Mouse (Mus musculus) lung, postnatal 4 days (tissue): ENCODE results near the gene Yeats2.
"Not testable (repeated sequence)": the region's sequence is repeated elsewhere in the genome, so short reads cannot be mapped to it uniquely, and the experiment has no call there.

ENCODE experiments used
- DNase-seq, 2 experiments: peaks; one replicate each; pipeline ENCODE4 v3.0.0; 2021

The Yeats2 gene

GRCm38 (mm10) chr16:20140772-20141531 lies at the start of gene Yeats2:
Yeats2 (plus strand) TSS chr16:20141063.
- peak; percentile 87 to 89 for DNase-seq

GRCm38 (mm10) chr16:20095966-20096365 lies 44.9 kb upstream of the Yeats2 start:
- DNase-seq, result peak in 1 of 2 experiments; percentile 27

DNA sequence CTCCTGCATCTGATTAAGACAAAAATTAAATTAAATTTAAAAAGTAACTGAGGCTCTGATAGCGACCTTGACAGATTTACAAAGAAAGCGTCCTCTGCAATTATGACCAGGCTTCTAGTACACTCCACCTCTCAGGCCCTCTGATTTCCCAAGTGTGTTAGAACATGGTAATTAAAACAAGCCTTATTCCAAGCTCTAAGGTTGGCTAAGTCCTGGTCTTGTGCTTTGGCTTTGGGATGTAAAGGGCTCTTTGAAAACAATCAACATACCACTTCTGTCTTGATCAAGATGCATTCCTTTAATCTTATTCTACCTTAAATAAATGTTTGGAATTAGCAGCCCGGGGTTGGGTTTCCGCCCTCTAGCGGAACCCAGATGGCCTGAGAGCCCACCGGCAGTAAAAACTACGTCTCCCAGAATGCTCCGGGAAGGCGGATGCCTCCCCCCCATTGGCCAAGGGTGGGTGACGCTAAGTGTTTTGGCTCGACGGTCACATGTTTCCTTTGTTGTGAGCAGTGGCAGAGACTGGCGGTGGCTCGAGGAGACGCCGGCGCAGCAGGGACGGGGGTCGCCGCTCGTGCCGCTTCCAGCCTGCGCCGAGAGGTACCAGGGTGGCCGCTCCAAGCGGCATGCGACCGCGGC lies 43.7 kb upstream of the Yeats2 start, which contains the start of gene Klhl24:
Klhl24 (plus strand) TSS at position 474 of the 642 bp plus-strand sequence.
- DNase-seq, result peak; percentile 94 to 97

GRCm38 (mm10) chr16:20097711-20098374 lies 43.0 kb upstream of the Yeats2 start:
- DNase-seq, result peak; percentile 96 to 97

DNA sequence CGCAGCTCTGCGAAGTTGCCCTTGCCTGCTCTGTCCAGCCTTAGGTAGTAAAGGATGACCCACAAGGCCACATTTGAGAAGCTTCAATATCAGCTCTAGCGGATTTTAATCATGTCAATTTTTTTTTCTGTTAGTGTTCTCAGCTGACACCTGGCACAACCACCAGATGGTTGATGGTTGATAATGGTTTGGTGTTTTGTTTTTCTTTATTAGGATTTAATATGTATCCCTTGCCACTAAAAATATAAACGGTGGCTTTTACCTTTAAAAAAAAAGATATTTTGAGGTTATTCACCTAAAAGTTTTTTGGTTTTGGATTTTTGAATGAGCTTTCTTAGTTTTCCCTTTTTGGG lies 42.5 kb upstream of the Yeats2 start:
- DNase-seq, result no peak

- DNase-seq, result peak; percentile 26
These were observed 41.8 kb upstream of the Yeats2 start for GRCm38 (mm10) chr16:20098866-20099629.

DNA sequence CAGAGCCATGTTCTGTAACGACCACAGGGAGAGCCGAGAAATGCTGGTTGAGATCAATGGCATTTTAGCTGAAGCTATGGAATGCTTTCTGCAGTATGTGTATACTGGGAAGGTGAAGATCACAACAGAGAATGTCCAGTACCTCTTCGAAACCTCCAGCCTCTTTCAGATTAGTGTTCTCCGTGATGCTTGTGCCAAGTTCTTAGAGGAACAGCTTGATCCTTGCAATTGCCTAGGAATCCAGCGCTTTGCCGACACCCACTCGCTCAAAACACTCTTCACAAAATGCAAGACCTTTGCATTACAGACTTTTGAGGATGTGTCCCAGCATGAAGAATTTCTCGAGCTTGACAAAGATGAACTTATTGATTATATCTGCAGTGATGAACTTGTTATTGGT lies 33.9 kb upstream of the Yeats2 start:
- DNase-seq, result no peak

GRCm38 (mm10) chr16:20108961-20109360 lies 31.9 kb upstream of the Yeats2 start:
- no peak for DNase-seq

- DNase-seq, result no peak
These were observed 28.2 kb upstream of the Yeats2 start for GRCm38 (mm10) chr16:20112649-20113048.

DNA sequence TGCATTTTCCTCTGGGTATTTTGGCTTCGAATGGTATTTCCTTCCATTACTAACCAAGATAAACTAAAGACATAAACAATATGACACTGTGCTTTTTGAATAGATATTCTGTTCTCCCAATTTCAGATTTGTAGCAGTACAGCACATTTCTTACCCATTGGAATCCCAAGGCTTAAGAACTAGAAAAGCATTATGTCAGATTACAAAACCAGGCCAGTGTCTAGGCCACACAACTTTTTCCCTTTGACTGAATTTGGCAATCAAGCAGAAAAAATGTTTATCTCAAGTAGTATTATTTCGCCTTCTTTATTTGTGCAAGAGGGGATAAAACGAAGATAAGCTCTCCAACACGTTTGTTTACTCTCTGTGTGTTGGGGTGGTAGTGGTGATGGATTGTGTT lies 24.8 kb upstream of the Yeats2 start:
- no peak for DNase-seq

GRCm38 (mm10) chr16:20126319-20126883 lies 14.5 kb upstream of the Yeats2 start:
- DNase-seq, result not testable (repeated sequence)

GRCm38 (mm10) chr16:20130397-20130796 lies 10.5 kb upstream of the Yeats2 start:
- DNase-seq, result no peak

DNA sequence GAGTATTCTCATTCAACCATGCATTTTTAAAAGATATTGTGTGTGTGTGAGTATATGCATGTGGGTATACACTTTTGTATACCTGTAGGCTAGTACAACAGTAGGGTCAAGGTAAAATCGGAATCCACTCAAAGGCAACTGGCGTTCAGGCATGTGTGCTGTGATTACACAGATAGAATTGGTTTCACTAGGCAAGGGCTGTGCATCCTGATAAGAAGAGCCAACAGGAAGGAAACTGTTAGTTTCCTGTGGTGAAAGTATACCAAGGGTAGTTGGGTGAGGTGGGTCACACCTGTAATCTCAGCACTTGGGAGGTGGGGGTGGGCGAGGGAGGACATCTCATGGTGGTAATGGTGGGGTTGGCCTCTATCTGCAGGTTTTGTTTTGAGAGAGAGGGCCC lies 3.7 kb downstream of the Yeats2 start:
- no peak for DNase-seq

DNA sequence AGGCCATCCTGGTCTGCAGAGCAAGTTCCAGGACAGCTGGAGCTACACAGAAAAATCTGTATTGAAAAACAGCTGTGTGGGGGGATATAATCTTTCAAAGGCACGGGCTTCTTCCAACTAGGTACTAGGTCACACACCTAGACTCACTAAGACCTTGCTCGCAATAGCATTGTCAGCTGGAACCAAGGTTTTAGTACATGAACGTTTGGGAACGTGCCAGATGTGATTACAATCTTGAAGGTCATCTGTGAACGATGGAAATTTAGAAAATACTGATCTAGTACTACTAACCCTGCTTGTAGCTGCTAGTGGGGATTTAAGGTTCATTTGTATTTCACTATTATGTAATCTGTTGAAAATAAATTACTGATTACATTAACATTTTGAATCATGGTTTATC lies 11.1 kb downstream of the Yeats2 start:
- no peak for DNase-seq

GRCm38 (mm10) chr16:20153742-20154141 lies 12.9 kb downstream of the Yeats2 start:
- DNase-seq, result no peak

GRCm38 (mm10) chr16:20160130-20160529 lies 19.3 kb downstream of the Yeats2 start:
- DNase-seq, result no peak

DNA sequence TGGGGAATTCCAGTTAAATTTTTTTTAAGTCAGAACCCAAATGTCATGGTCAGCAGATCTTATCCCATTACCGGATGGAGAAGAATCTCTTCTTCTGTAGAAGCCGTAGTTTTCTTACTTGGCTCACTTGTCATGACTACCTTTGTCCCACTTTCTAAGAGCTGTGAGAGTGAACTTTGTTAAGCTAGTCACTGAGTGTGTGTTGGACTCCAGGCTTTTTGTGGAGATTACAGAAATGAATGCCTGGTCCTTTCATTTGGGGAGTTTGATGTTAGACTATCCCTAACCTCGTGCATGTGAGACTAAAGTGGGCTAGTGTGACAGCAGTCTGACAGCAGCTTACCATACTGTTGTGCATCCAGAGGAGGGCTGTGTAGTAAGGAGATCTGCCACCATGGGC lies 28.2 kb downstream of the Yeats2 start:
- DNase-seq, result no peak

DNA sequence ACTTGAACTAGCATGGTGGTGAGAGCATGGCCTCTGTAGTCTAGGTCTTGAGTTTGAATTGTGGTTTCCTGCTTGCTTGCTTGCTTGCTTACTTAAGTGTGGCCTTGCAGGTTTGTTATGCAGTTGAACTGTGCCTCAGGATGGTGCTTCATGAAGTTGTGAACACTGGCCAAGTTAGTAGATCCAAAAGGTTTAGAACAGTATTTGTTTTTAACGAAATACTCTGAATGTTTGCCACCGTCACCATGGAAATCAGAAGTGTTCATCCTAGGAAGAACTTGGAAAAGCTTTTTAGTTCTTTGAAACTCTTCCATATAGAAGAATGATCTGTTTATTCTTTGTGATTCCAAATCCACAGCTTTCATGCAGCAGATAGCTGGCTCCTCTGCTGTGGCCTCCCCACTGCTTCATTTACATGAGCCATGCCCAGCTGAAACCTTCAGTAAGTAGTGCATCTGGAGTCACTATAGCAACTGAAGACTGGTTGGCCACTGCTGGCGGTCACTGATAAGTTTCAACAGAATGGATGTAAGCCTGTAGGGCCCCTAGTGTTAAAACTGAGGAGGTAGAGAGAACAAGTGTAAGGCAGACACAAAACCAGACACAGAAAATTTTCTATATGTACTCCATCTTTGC lies 28.7 kb downstream of the Yeats2 start:
- DNase-seq, result peak; percentile 17 to 65

- DNase-seq, result no peak
These were observed 38.7 kb downstream of the Yeats2 start for GRCm38 (mm10) chr16:20179406-20180175.

DNA sequence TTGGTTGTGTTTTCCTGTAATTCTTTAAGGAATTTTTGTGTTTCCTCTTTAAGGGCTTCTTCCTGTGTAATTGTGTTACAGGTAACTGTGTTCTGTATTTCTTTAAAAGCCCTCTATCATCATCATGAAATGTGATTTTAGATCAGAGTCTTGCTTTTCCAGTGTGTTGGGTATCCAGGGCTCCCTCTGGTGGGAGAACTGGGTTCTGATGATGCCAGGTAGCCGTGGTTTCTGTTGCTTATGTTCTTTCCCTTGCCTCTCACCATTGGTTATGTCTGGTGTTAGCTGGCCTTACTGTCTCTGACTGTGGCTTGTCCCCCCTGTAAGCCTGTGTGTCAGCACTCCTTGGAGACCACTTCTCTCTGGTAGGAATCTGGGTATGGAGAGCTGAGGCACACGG lies 44.5 kb downstream of the Yeats2 start:
- no peak for DNase-seq

DNA sequence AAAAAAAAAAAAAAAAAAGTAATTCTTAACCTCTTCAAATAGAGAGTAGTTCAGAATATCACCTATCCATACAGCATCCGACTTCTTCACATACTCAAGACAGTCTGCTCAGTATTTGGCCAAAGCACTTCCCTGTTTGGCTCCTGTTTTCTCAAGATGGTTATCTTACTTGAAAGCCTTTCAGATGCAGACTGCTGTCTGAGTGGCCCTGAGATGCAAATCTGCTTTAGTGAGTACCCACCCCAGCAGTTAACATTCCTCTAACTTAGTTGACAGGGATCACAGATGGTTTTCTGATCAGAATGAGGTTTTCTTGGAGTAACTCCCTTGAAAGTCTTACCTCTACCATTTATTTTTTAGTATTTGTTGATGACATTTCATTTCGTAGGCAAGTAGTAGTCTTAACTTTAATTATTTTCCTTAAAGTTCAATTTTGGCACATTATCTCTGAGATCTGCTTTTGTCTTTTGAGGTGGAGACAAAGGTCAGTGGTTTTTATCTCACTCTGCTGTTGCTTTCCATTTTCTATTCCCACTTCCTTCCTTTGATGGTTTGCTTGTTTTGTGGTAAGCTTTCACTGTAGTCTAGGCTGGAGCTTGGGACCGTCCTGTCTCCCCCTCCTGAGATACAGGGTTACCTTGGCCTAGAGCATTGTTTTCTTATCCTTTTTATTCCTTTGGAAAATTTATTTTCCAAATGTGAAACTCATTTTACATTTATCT lies 50.5 kb downstream of the Yeats2 start:
- no peak for DNase-seq
